12 mouse cellular contexts compared by ENCODE assay signal in the genomic region with DNA sequence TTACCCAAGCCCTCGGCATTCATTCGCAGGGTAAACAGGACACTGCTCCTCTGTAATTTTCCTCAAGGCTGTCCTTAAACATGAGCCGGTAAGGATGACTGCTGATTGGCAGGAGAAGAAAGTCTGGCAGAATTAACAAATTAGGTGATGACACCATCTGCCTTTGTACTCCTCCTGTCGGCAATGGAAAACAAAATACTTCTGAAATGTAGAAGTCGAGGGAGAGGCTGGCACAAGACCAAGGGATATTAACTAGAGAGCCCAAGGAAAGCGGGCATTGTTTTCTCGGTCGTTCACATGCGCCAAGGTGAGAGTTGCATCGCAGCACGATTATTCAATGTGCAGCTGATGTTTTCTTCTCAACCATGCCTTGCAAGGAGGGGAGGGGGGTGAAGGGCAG.
A peak's percentile ranks its signal among the peaks of the same experiment; 100 is the strongest.
DNase-seq lines count a peak whose midpoint lies in the region; ATAC-seq and TF ChIP-seq lines count a peak whose summit lies in the region.
"Had no signal": no experiment of that assay in that cellular context is flagged by ENCODE, and none has a peak within 500 bp of the region (broad histone marks: within the 10 kb centered on the region; RNA-seq: fewer than 3 reads in every experiment).

No protein-coding gene starts in this region.

- H3K9me3 ChIP-seq in hindbrain, embryonic 14.5 days (ENCODE audit: control insufficient read depth, low read length), result no peaks in the 10 kb centered on the region
- no peaks in the 10 kb centered on the region for H3K9me3 ChIP-seq in intestine, postnatal 0 days (ENCODE audit: control insufficient read depth)

- TF ChIP-seq CTCF in left cerebral cortex, adult 2 months (IDR thresholded peaks at IDR 0.05), result no peak
- TF ChIP-seq CTCF in brain, embryonic 14.5 days (IDR thresholded peaks at IDR 0.05; ENCODE audit: borderline replicate concordance, extremely low read depth, insufficient read depth, insufficient read length), result no peak
- no peak for TF ChIP-seq CTCF in intestine, postnatal 0 days (IDR thresholded peaks at IDR 0.05; ENCODE audit: low read depth)

- H3K4me1 ChIP-seq in hindbrain, embryonic 14.5 days (replicated peaks; ENCODE audit: control insufficient read depth, insufficient read depth, low read length), result peaks cover 23% of the 10 kb centered on the region
- H3K4me1 ChIP-seq in intestine, postnatal 0 days (replicated peaks; ENCODE audit: control insufficient read depth, insufficient read depth, low read length), result no peaks in the 10 kb centered on the region

- no peaks in the 10 kb centered on the region for H3K36me3 ChIP-seq in hindbrain, embryonic 14.5 days (replicated peaks; ENCODE audit: control insufficient read depth, insufficient read depth)
- H3K36me3 ChIP-seq in intestine, postnatal 0 days (ENCODE audit: control insufficient read depth, insufficient read depth), result no peaks in the 10 kb centered on the region
- H3K36me3 ChIP-seq: heart, embryonic 13.5 days had no signal

- no peak for TF ChIP-seq POLR2A in brain, embryonic 14.5 days (IDR thresholded peaks at IDR 0.05; ENCODE audit: borderline replicate concordance, extremely low read depth, insufficient read depth, insufficient read length, poor library complexity, severe bottlenecking)

- H3K27ac ChIP-seq in left cerebral cortex, adult 2 months, result peak overlapping the region; percentile 59; the same call in 1 of the 2 replicates
- H3K27ac ChIP-seq in hindbrain, embryonic 14.5 days, result peak overlapping the region; percentile 55; the same call in 1 of the 2 replicates
- no peak overlapping the region for H3K27ac ChIP-seq in intestine, postnatal 0 days (ENCODE audit: low read depth, low read length)
- H3K27ac ChIP-seq: heart, embryonic 13.5 days had no signal

- DNase-seq in left cerebral cortex, adult 2 months (ENCODE audit: extremely low spot score in 1 of 2, low spot score in 2 of 2), result no peak
- DNase-seq in left cerebral cortex, postnatal 14 days (ENCODE audit: low spot score in 2 of 2), result no peak
- DNase-seq in brain, embryonic 14.5 days (ENCODE audit: low read depth), result peak; percentile 84
- DNase-seq in cerebellum, postnatal 10 days, result peak; percentile 59 to 61
- DNase-seq in hindbrain, embryonic 14.5 days (ENCODE audit: low spot score), result peak; percentile 32
- no peak for DNase-seq in right cerebral cortex, adult 18-20 months
- no peak for DNase-seq in ovary, postnatal 36 days (ENCODE audit: low spot score)
- DNase-seq: layer of hippocampus, postnatal 36 days had no signal

- no peak for ATAC-seq in hindbrain, embryonic 14.5 days (ENCODE audit: low FRiP score)
- ATAC-seq in intestine, postnatal 0 days, result no peak
- ATAC-seq: intestine, embryonic 16.5 days had no signal

- intact Hi-C loops in left cerebral cortex, adult 2 months (cut with DNase I), result loop anchor here (5.0 kb wide), 1 partner anchor 93 kb away; a partner anchor contains a TSS
- intact Hi-C loops in left cerebral cortex, postnatal 14 days (cut with DNase I), result loop anchor here (5.0 kb wide), 2 partner anchors 308 to 358 kb away; a partner anchor contains a TSS

- no peak overlapping the region for H3K4me2 ChIP-seq in hindbrain, embryonic 14.5 days (replicated peaks)
- H3K4me2 ChIP-seq in intestine, postnatal 0 days (replicated peaks; ENCODE audit: low read depth), result no peak overlapping the region
- H3K4me2 ChIP-seq: heart, embryonic 13.5 days had no signal

- 36% methylated on average over 11 of the region's 11 CpGs for WGBS in hindbrain, embryonic 14.5 days
- WGBS in intestine, postnatal 0 days, result 77% methylated on average over 11 of the region's 11 CpGs

- H3K4me3 ChIP-seq in left cerebral cortex, adult 2 months, result no peak overlapping the region
- no peak overlapping the region for H3K4me3 ChIP-seq in hindbrain, embryonic 14.5 days (replicated peaks; ENCODE audit: low read length)
- H3K4me3 ChIP-seq in intestine, postnatal 0 days (ENCODE audit: low read depth, low read length), result no peak overlapping the region
- H3K4me3 ChIP-seq: heart, embryonic 13.5 days had no signal

- no peak overlapping the region for H3K9ac ChIP-seq in hindbrain, embryonic 14.5 days
- H3K9ac ChIP-seq in intestine, postnatal 0 days (ENCODE audit: low read depth, low read length), result no peak overlapping the region
- H3K9ac ChIP-seq: heart, embryonic 13.5 days had no signal

- H3K27me3 ChIP-seq in hindbrain, embryonic 14.5 days (ENCODE audit: control insufficient read depth, insufficient read depth, low read length), result no peaks in the 10 kb centered on the region
- H3K27me3 ChIP-seq in intestine, postnatal 0 days (replicated peaks; ENCODE audit: control insufficient read depth, insufficient read depth, low read length), result no peaks in the 10 kb centered on the region
- H3K27me3 ChIP-seq: CH12.LX had no signal

Comparison
In these comparisons a context has a peak if more than half of its experiments do, and no peak if none do; other contexts are left out.
1. DNase-seq: peak in brain, embryonic 14.5 days (single experiment), cerebellum, postnatal 10 days (2 of 2) and hindbrain, embryonic 14.5 days (single experiment); none in left cerebral cortex, adult 2 months (0 of 2), left cerebral cortex, postnatal 14 days (0 of 2), right cerebral cortex, adult 18-20 months (single experiment) and ovary, postnatal 36 days (single experiment).